Mouse (Mus musculus) erythroid progenitor cell, adult 5-6 weeks (primary cell): ENCODE results near the gene Sytl1. TPM values are rescaled to one million over a fixed set of nuclear protein-coding genes. Genes with fewer than 3 reads are reported as not detected.
A peak's percentile ranks its signal among the peaks of the same experiment; 100 is the strongest.

Experiments used
- ATAC-seq: replicated peaks from 2 replicates; pipeline ENCODE4 v1.8.0; 2016; ENCODE audit warnings: moderate number of reproducible peaks, mild to moderate bottlenecking, moderate TSS enrichment, inconsistent platforms; ENCODE audit not compliant: poor library complexity, low FRiP score, severe bottlenecking
- total RNA-seq, 2 experiments: library from RNA; stranded (forward) in 1 of 2; stranded (reverse) in 1 of 2; fragments of 150-400 nt in 1 of 2; fragments of 186-747, 209-891 nt in 1 of 2; gene quantifications; 2 replicates each; pipeline versions ENCODE4 v1.2.3 to v1.2.4; 2015 to 2017; ENCODE audit warnings: low replicate concordance in 2 of 2

Sytl1 gene
- 0.84 TPM in 1 of 2 replicates, not detected in the other for total RNA-seq (2015; ENCODE audit: low replicate concordance)
- total RNA-seq (2017; ENCODE audit: low replicate concordance): 1.8 TPM in 1 of 2 replicates, not detected in the other

GRCm38 (mm10) chr4:133262882-133263281 is at the start of gene Sytl1:
Gene Sytl1 (minus strand): TSS chr4:133263113.
- ATAC-seq: no peak; the same call in 1 of the 2 replicates

DNA sequence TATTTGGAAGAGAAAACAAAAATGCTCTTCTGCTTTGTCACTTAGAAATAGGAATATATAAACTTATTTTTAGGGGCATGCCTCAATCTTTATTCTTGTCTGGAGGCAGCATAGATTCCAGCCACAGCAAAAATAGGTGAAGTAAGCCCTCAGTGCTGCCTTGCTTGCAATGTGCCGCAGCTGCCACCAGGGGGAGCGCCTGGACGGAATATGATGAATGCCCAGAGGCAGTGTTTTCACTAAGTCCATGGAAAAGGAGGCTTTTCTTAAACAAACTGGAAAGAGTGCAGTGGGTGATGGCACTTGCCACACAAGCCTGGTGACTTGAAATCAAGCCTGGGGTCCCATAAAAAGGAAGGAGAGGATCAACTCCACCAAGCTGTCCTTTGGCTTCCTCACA is 47.0 kb upstream of the Sytl1 start:
- peak; percentile 76 for ATAC-seq

- peak; percentile 45; the same call in 1 of the 2 replicates for ATAC-seq
These were observed 44.4 kb upstream of the Sytl1 start for GRCm38 (mm10) chr4:133307331-133307730.

DNA sequence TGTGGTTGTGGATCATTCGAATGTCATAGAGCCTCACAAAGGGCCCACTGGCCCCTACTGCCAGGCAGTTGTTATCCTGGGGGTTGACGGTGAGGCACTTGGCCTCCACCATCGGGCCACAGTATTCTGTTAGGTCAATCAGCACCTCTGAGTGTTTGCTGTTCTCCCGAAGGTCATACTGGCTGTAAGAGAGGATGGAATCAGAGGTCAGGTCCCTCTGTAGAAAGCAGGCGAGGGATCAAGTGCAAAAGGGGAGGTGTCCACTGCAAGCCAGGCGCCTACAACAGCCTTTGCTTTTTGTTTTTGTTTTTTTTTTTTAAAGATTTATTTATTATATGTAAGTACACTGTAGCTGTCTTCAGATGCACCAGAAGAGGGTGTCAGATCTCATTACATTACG is 42.9 kb upstream of the Sytl1 start:
- no peak for ATAC-seq

DNA sequence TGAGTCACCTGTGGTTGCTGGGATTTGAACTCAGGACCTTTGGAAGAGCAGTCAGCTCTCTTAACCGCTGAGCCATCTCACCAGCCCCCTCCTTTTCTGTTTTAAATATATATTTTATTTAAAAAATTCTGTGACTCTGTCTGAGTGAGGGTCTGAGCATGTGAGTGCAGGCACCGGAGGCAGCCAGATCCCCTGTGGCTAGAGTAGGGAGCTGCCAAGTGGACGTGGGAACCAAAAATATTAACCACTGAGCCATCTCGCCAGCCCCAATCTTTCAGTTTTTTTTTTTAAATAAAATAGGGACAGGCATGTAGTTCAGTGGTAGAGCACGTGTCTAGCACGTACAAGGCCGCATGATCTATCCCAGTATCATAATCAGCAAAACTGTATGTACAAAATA is 41.9 kb upstream of the Sytl1 start:
- ATAC-seq: no peak

- no peak for ATAC-seq
These were observed 39.8 kb upstream of the Sytl1 start for GRCm38 (mm10) chr4:133302668-133303067.

- peak; percentile 61; the same call in 1 of the 2 replicates for ATAC-seq
These were observed 38.9 kb upstream of the Sytl1 start for GRCm38 (mm10) chr4:133301802-133302201.

- ATAC-seq: no peak
These were observed 37.5 kb upstream of the Sytl1 start for GRCm38 (mm10) chr4:133300421-133300820.

DNA sequence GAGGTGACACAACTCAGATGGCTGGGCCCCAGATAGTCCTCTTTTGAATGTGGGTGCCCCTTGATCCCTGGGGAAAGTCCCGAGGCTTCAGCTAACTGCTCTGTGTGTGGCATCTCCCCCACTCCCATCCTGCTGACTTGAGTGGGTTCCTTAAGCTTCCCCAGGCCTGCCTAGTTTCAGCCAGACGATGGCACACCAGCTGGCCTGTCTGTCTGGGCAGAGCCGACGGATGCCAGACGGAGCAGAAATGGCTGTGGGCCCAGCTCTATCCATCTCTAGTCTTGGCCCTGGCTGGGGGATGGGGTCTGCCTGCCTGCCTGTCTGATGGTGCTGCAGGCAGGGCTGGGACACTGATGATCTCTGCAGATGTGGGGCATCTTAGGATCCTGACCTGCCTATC is 36.8 kb upstream of the Sytl1 start:
- no peak for ATAC-seq

DNA sequence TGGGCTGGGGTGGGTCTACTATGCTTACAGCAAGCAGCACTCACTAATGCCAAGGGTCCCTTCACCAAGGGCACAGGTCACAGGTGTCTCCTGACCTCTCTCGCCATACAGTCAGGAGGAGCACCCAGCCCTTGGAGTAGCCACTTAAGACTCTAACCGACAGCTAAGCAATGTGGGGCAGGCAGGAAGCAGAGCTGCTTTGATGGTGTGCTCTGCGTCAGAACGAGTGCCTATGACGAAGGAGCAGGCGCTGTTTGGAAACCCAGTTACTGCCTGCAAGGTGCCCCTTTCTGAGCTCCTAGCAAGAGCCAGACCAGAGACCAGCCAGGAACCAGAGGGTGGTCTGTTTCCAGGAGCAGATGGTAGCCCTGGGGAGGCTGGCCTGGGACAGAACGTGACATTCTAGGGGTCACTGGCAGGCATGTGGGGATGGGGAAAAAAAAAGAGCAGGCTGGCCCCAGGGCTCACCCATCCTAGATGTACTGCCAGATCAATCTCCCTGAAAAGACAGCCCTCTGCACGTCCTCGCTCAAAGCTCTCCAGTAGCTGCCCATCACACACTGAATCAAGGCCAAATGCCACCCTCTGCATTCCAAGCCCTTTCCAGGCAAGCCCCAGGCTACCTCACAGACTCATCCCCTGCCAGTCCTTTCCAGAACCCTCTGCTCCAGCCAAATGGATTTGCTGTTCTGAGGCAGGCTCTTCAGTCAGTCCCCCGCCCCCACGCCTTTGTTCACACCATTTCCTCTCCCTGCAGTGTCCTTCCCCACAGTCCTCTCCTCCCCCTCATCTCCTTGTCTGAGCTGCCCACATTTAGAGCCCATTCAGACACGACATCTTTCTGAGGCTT is 35.8 kb upstream of the Sytl1 start:
- ATAC-seq: no peak

GRCm38 (mm10) chr4:133297801-133298238 is 34.9 kb upstream of the Sytl1 start:
- ATAC-seq: peak; percentile 77

DNA sequence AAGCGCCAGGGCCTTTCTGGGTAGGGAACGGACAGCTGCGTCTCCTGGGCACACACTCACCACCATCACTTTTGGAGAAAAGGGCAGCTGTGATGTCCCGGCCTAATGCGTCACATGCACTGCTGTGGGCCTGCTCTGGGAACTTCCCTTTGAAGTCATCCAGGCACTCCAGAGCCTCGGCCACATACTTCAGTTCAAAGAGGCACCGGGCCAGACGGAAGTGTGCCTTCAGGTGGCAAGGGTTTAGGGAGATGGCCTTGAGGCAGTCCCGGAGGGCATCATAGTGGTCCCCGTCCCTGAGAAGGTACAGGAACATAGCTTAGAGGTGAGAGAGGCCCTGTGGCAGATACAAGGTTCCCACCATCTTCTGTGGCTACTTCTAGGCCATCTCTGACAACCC is 34.4 kb upstream of the Sytl1 start:
- 0 out of 2 replicates have a peak, but pooled peaks have one; percentile 11 for ATAC-seq

DNA sequence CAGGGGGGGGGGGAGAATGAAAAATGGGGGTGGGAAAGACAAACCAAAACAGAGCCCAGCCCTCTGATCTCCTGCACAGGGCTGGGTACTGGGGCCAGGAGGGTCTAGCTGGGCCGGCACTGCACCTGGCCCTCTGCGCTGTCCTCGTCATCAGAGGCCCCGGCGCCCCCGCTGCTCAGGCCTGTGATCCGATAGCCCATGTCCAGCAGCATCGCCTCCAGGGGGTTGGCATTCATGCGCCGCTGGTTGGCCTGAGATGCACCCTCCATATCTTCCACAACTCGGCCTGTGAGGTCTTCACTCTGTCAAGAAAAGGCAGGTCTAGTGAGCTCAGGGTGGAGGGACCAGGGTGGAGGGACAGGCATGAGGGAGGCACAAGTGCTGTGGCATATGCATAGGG is 31.2 kb upstream of the Sytl1 start:
- ATAC-seq: no peak

- ATAC-seq: no peak
These were observed 30.3 kb upstream of the Sytl1 start for GRCm38 (mm10) chr4:133292901-133293843.

GRCm38 (mm10) chr4:133292405-133292804 is 29.5 kb upstream of the Sytl1 start:
- ATAC-seq: no peak

- ATAC-seq: no peak
These were observed 28.3 kb upstream of the Sytl1 start for GRCm38 (mm10) chr4:133291255-133291654.

- no peak for ATAC-seq
These were observed 23.7 kb upstream of the Sytl1 start for GRCm38 (mm10) chr4:133286476-133287077.

DNA sequence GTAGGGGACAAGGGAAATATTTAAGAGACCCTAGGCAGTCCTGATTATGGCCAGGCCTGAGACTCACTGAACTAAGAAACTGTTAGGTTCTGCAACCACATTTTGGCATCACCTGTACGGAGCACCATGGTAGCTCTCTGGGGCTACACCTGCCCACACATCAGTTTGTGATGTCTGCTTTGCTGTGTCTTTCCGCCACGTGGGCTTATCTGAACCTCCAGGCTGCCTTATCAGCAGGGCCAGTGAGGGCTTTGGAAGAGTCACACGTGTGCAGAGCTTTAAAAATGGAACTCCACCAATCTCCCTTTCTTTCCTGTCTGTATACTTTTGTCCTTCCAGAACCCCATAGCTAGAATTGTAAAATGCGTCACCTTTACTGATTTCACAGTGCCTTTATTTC is 23.0 kb upstream of the Sytl1 start:
- peak; percentile 92 for ATAC-seq

GRCm38 (mm10) chr4:133285299-133285698 is 22.4 kb upstream of the Sytl1 start:
- ATAC-seq: peak; percentile 63

DNA sequence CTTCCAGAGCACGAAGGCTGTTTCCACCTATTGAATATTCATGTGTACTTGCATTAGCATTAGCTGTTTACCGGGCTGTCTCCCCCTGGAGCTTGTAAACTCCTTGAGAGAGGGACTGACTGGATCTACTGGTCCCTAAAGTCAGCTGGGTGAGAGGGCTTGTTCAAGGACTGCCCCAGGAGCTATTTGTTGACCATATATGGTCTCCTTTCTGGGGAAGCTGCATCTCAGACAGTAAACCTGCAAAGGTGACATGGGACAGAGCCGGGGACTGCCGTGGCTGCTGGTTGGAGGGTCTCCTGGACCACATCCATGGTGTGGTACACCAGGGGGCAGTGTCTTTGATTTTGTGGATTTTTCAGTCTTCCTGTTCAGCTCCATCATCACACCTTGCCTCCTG is 19.7 kb upstream of the Sytl1 start:
- ATAC-seq: no peak
